Mouse (Mus musculus): ENCODE data around the gene 4930568D16Rik. TPM values are rescaled to one million over a fixed set of nuclear protein-coding genes. Genes with fewer than 3 reads are reported as not detected.

Gene 4930568D16Rik
- polyA plus RNA-seq, 1 experiment = not detected

DNA sequence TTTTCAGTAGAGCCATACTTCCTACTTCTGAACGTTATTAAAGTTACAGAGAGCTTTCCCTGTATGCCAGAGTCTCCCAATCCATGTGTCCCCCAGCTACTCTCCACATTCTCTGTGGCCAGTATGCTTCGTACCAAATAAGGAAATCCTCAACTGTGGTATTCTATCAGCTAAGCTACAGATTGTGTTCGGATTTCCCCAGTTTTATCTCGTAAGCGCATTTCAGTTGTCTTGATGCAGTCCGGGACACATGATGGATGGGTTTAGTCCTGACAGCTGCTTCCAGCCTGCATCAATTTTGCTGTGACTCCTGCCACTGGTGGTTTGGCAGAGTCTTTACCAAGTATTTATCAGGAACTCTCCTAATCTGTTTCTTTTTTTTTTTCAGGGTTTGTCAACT is 10.1 kb upstream of the 4930568D16Rik start:
- H3K4me1 ChIP-seq (ENCODE audit: control insufficient read depth, insufficient read depth, low read length) = no peaks in the 10 kb centered on the region
- no peak for TF ChIP-seq POLR2A (IDR thresholded peaks at IDR 0.05; ENCODE audit: insufficient read depth, low read depth, low read length)
- TF ChIP-seq CTCF (IDR thresholded peaks at IDR 0.05; ENCODE audit: insufficient read depth, low read depth, low read length) = no peak
- H3K27ac ChIP-seq (ENCODE audit: insufficient read depth, low read depth, low read length) = no peak overlapping the region
- 79% methylated on average over 6 of the region's 6 CpGs for WGBS
- H3K4me3 ChIP-seq (ENCODE audit: insufficient read depth, low read depth, low read length) = no peak overlapping the region

DNA sequence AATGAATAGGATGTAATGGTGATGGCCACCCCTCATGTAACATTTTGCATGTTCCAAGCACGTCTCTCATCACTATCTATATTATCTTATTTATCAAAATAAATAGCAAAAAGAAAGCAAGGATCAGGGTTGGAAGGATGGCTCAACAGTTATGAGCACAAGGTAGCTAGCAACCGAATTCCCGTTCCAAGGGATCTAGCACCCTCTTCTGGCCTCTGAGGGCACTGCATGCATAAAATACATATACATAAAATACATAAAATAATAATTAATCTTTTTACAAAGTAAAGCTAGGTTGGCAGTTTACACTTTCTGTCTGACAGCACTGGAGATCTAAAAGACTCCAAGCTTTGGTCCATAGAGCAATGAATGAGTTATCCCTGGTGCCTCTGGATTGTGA is 5.5 kb upstream of the 4930568D16Rik start:
- H3K4me1 ChIP-seq (ENCODE audit: control insufficient read depth, insufficient read depth, low read length) = no peaks in the 10 kb centered on the region
- WGBS = 25% methylated on average over 3 of the region's 3 CpGs
- no peak overlapping the region for H3K27ac ChIP-seq (ENCODE audit: insufficient read depth, low read depth, low read length)
- no peak overlapping the region for H3K4me3 ChIP-seq (ENCODE audit: insufficient read depth, low read depth, low read length)
- no peak for TF ChIP-seq CTCF (IDR thresholded peaks at IDR 0.05; ENCODE audit: insufficient read depth, low read depth, low read length)

DNA sequence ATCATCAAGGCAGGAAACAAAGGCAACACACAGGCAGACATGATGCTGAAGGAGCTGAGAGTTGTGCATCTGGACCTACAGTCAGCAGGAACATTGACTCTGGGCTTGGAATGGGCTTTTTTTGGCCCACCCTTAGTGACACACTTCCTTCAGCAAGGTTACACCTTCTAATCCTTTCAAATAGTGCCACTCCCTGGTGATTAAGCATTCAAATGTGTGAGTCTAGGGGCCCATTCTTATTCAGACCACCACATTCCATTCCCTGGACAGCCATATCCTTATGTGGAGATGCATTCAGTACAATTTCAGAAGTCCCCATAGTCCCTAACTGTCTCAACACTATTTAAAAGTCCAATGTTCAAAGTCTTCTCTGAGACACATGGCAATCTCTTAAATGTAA is 3.2 kb upstream of the 4930568D16Rik start:
- Histone ChIP-seq H3K4me3 (ENCODE audit: insufficient read depth, low read depth, low read length) (no peak overlapping the region), H3K27ac (ENCODE audit: insufficient read depth, low read depth, low read length) (no peak overlapping the region), H3K4me1 (ENCODE audit: control insufficient read depth, insufficient read depth, low read length) (no peaks in the 10 kb centered on the region)
- TF ChIP-seq CTCF (IDR thresholded peaks at IDR 0.05; ENCODE audit: insufficient read depth, low read depth, low read length) (no peak), POLR2A (IDR thresholded peaks at IDR 0.05; ENCODE audit: insufficient read depth, low read depth, low read length) (no peak)

DNA sequence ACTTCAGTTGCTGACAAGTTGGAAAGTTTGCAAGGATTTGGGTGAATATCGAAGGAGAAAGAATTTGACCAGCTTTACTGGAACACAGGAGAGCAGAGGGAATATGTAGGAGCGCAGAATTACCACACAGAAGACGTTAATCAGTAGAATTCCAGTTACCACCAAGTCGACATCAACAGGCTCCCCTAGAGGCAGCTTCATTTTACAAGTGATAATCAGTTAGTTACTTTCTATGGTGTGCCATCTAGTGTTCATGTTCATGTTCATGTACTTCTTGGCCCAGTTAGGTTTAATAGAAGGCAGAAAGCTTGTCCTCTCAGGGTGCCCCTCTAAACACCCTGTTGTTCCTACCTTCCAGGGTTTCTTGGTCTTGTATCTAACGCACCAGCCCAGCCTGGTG is 18.3 kb downstream of the 4930568D16Rik start:
- Histone ChIP-seq H3K4me3 (ENCODE audit: insufficient read depth, low read depth, low read length) (no peak overlapping the region), H3K4me1 (ENCODE audit: control insufficient read depth, insufficient read depth, low read length) (peaks cover 2% of the 10 kb centered on the region; the same call in 1 of the 2 replicates), H3K27ac (ENCODE audit: insufficient read depth, low read depth, low read length) (no peak overlapping the region)
- WGBS = 47% methylated on average over 5 of the region's 5 CpGs
- no peak for TF ChIP-seq POLR2A (IDR thresholded peaks at IDR 0.05; ENCODE audit: insufficient read depth, low read depth, low read length)

DNA sequence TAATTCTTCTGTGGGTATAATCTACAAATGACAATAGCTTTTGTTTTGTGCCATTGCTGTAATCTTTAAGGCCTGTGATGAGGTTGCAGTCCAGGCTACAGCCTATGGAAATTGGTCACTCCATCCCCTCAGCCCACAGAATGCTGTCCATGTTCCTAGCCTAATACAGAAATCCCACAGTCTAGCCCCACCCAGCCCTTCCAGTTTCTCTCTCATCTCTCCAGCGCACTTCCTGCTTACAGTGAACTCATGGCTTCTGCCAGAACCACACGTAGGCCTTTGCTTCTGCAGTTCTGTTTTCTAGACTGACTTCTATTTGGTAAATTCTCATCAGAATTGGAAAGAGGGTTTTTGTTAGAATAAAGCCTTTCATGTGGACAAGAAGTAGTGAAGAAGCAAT is 21.5 kb downstream of the 4930568D16Rik start:
- no peak overlapping the region for H3K4me3 ChIP-seq (ENCODE audit: insufficient read depth, low read depth, low read length)
- H3K4me1 ChIP-seq (ENCODE audit: control insufficient read depth, insufficient read depth, low read length) = peaks cover 5% of the 10 kb centered on the region; the same call in 1 of the 2 replicates
- TF ChIP-seq CTCF (IDR thresholded peaks at IDR 0.05; ENCODE audit: insufficient read depth, low read depth, low read length) (no peak), POLR2A (IDR thresholded peaks at IDR 0.05; ENCODE audit: insufficient read depth, low read depth, low read length) (no peak)
- WGBS = 85% methylated on average over 2 of the region's 2 CpGs
- H3K27ac ChIP-seq (ENCODE audit: insufficient read depth, low read depth, low read length) = no peak overlapping the region

DNA sequence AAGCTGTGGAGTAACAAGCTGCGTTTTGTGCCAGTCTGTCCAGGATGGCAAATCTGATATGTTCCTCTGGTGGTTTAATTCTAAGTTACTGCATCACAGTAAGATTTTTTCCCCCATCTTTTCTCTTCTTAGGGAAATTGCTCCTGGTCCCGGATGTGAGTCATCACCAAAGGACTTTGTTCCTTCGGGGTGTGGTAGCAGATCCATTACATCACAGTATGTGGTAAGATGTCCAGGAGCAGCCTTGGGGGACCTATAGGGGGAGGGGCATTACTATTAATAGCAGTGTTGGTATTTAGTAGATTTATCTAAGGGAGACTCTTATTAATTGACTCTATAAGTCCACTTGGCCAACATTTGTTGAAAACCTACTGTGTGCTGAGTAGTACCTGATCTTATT is 24.9 kb downstream of the 4930568D16Rik start:
- TF ChIP-seq CTCF (IDR thresholded peaks at IDR 0.05; ENCODE audit: insufficient read depth, low read depth, low read length) (no peak), POLR2A (IDR thresholded peaks at IDR 0.05; ENCODE audit: insufficient read depth, low read depth, low read length) (no peak)
- 54% methylated on average over 3 of the region's 3 CpGs for WGBS
- H3K27ac ChIP-seq (ENCODE audit: insufficient read depth, low read depth, low read length) = no peak overlapping the region

DNA sequence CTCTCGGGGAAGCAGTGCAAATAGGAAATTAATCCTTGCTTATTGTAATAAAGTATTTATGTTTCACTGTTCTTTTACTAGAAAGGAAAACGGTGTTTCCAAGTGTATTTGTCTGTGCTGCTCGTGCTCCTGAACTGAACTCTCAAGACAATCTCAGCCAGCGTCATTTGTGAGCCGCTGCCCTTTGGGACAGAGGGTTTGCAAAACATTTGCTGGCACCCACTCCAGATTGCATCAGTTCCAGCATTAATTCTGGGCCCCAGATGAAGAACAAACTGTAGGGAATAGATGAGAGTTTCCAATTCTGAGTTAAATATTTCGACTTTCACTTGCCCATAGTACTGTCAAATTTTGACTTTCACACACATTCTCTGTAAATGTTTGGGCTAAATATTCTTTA is 28.8 kb downstream of the 4930568D16Rik start:
- Histone ChIP-seq H3K4me1 (ENCODE audit: control insufficient read depth, insufficient read depth, low read length) (peaks cover 10% of the 10 kb centered on the region), H3K27ac (ENCODE audit: insufficient read depth, low read depth, low read length) (no peak overlapping the region), H3K4me3 (ENCODE audit: insufficient read depth, low read depth, low read length) (no peak overlapping the region)
- TF ChIP-seq CTCF (IDR thresholded peaks at IDR 0.05; ENCODE audit: insufficient read depth, low read depth, low read length) (no peak), POLR2A (IDR thresholded peaks at IDR 0.05; ENCODE audit: insufficient read depth, low read depth, low read length) (no peak)
- WGBS = 83% methylated on average over 6 of the region's 6 CpGs

More for the DNA sequence above, 24.9 kb downstream of the 4930568D16Rik start:
- Histone ChIP-seq H3K4me1 (ENCODE audit: control insufficient read depth, insufficient read depth, low read length) (peaks cover 5% of the 10 kb centered on the region; the same call in 1 of the 2 replicates), H3K4me3 (ENCODE audit: insufficient read depth, low read depth, low read length) (no peak overlapping the region)

DNA sequence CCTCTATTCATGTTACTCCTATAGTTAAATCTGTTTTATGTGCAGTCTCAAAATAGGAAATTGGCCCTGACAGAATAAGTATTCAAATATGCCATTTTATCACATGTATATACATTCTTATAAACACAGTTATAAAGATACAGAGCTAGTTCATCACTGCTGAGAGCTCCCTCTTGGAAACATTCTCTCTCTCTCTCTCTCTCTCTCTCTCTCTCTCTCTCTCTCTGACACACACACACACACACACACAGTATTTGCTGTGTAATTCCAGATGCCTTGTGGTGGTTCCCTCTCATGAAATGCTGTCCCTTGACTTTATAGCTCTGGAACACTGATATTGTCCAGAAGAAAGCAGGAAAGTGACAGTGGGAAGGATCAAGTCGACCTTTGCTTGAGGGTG is 29.5 kb downstream of the 4930568D16Rik start:
- no peak for TF ChIP-seq POLR2A (IDR thresholded peaks at IDR 0.05; ENCODE audit: insufficient read depth, low read depth, low read length)
- Histone ChIP-seq H3K27ac (ENCODE audit: insufficient read depth, low read depth, low read length) (no peak overlapping the region), H3K4me3 (ENCODE audit: insufficient read depth, low read depth, low read length) (no peak overlapping the region), H3K4me1 (ENCODE audit: control insufficient read depth, insufficient read depth, low read length) (peaks cover 10% of the 10 kb centered on the region)
- 92% methylated on average over 1 of the region's 1 CpGs for WGBS

DNA sequence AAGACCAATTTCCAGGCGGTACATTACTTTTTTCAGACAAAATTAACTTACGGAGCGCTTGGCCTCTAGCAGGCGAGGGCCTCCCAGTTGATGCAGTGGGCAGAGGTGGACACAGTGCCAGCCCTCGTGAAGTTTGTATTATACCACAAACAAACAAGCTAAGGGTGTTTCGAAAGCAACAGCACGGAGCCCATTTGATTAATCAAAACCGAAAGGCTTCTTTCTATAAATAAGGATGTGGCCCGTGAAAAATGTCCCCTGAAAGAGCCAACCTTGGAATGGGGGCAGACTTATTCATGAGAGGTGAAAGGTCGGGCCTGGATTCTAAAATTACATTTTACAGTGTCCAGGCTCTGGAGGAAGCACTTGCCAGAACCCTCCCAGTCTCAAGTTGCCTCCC is 30.1 kb downstream of the 4930568D16Rik start:
- Histone ChIP-seq H3K27ac (ENCODE audit: insufficient read depth, low read depth, low read length) (0 out of 2 replicates have a peak overlapping the region, but pooled peaks have one; percentile 23), H3K4me3 (ENCODE audit: insufficient read depth, low read depth, low read length) (peak overlapping the region; percentile 51), H3K4me1 (ENCODE audit: control insufficient read depth, insufficient read depth, low read length) (peaks cover 10% of the 10 kb centered on the region)
- 47% methylated on average over 10 of the region's 10 CpGs for WGBS
- TF ChIP-seq CTCF (IDR thresholded peaks at IDR 0.05; ENCODE audit: insufficient read depth, low read depth, low read length) (no peak), POLR2A (IDR thresholded peaks at IDR 0.05; ENCODE audit: insufficient read depth, low read depth, low read length) (no peak)
